Mouse (Mus musculus): Measurements from ENCODE around the gene Zfp710.
"Not testable (repeated sequence)": the region's sequence is repeated elsewhere in the genome, so short reads cannot be mapped to it uniquely, and the experiment has no call there.

Gene Zfp710

GRCm38 (mm10) chr7:80026118-80026989, 1.7 kb downstream of the Zfp710 start:
- in situ Hi-C loops (cut with MboI; ENCODE audit: unreplicated experiment in 2 of 2), result no loop called here

GRCm38 (mm10) chr7:80026990-80027635, 2.5 kb downstream of the Zfp710 start:
- in situ Hi-C loops (cut with MboI; ENCODE audit: unreplicated experiment in 2 of 2), result no loop called here

GRCm38 (mm10) chr7:80027636-80028417, 3.2 kb downstream of the Zfp710 start:
- in situ Hi-C loops (cut with MboI; ENCODE audit: unreplicated experiment in 2 of 2), result no loop called here

- in situ Hi-C loops (cut with MboI; ENCODE audit: unreplicated experiment in 2 of 2), result no loop called here
Measured at GRCm38 (mm10) chr7:80028418-80028720, 3.8 kb downstream of the Zfp710 start.

GRCm38 (mm10) chr7:80030009-80030408, 5.4 kb downstream of the Zfp710 start:
- in situ Hi-C loops (cut with MboI; ENCODE audit: unreplicated experiment in 2 of 2), result no loop called here

- in situ Hi-C loops (cut with MboI; ENCODE audit: unreplicated experiment in 2 of 2), result no loop called here
Measured at GRCm38 (mm10) chr7:80030486-80030885, 5.9 kb downstream of the Zfp710 start.

- in situ Hi-C loops (cut with MboI; ENCODE audit: unreplicated experiment in 2 of 2), result no loop called here
Measured at GRCm38 (mm10) chr7:80030987-80031386, 6.4 kb downstream of the Zfp710 start.

GRCm38 (mm10) chr7:80031478-80031877, 6.9 kb downstream of the Zfp710 start:
- in situ Hi-C loops (cut with MboI; ENCODE audit: unreplicated experiment in 2 of 2), result no loop called here

GRCm38 (mm10) chr7:80032216-80033052, 7.8 kb downstream of the Zfp710 start:
- in situ Hi-C loops (cut with MboI; ENCODE audit: unreplicated experiment in 2 of 2), result no loop called here

- in situ Hi-C loops (cut with MboI; ENCODE audit: unreplicated experiment in 2 of 2), result no loop called here
Measured at GRCm38 (mm10) chr7:80033064-80033717, 8.6 kb downstream of the Zfp710 start.

GRCm38 (mm10) chr7:80033771-80034170, 9.2 kb downstream of the Zfp710 start:
- in situ Hi-C loops (cut with MboI; ENCODE audit: unreplicated experiment in 2 of 2), result no loop called here

GRCm38 (mm10) chr7:80035086-80035485, 10.5 kb downstream of the Zfp710 start:
- in situ Hi-C loops (cut with MboI; ENCODE audit: unreplicated experiment in 2 of 2), result no loop called here

- in situ Hi-C loops (cut with MboI; ENCODE audit: unreplicated experiment in 2 of 2), result no loop called here
Measured at GRCm38 (mm10) chr7:80035748-80036147, 11.1 kb downstream of the Zfp710 start.

- in situ Hi-C loops (cut with MboI; ENCODE audit: unreplicated experiment in 2 of 2), result no loop called here
Measured at GRCm38 (mm10) chr7:80039699-80040098, 15.1 kb downstream of the Zfp710 start.

GRCm38 (mm10) chr7:80044170-80044569, 19.6 kb downstream of the Zfp710 start:
- in situ Hi-C loops (cut with MboI; ENCODE audit: unreplicated experiment in 2 of 2), result no loop called here

- in situ Hi-C loops (cut with MboI; ENCODE audit: unreplicated experiment in 2 of 2), result no loop called here
Measured at GRCm38 (mm10) chr7:80047041-80047440, 22.4 kb downstream of the Zfp710 start.

- in situ Hi-C loops (cut with MboI; ENCODE audit: unreplicated experiment in 2 of 2), result no loop called here
Measured at GRCm38 (mm10) chr7:80049746-80050145, 25.1 kb downstream of the Zfp710 start.

- in situ Hi-C loops (cut with MboI; ENCODE audit: unreplicated experiment in 2 of 2), result not testable (repeated sequence)
Measured at GRCm38 (mm10) chr7:80050382-80050781, 25.8 kb downstream of the Zfp710 start.

GRCm38 (mm10) chr7:80051835-80052234, 27.2 kb downstream of the Zfp710 start:
- in situ Hi-C loops (cut with MboI; ENCODE audit: unreplicated experiment in 2 of 2), result no loop called here

- in situ Hi-C loops (cut with MboI; ENCODE audit: unreplicated experiment in 2 of 2), result no loop called here
Measured at GRCm38 (mm10) chr7:80052261-80052660, 27.6 kb downstream of the Zfp710 start.

Measured in v-Abl transformed pro-B cells (cell line).